Mouse (Mus musculus) left cerebral cortex, postnatal 14 days (tissue): Measurements from ENCODE around the gene Racgap1. TPM values are rescaled to one million over a fixed set of nuclear protein-coding genes. Genes with fewer than 3 reads are reported as not detected.

Experiments used
- DNase-seq, 2 experiments: peaks; one replicate each; pipeline ENCODE4 v3.0.0; 2021 to 2022; ENCODE audit warnings: low spot score in 2 of 2, mixed read lengths in 1 of 2
- intact Hi-C: fragments of 180-260 bp; cut with DNase I; formaldehyde crosslinking; loops from one replicate; pipeline ENCODE4 v1.15.1; 2025
- total RNA-seq, 2 experiments: library from RNA; stranded (reverse); gene quantifications; 2 replicates each; pipeline ENCODE4 v1.2.3; 2021

The Racgap1 gene
- total RNA-seq, 2 experiments from 2014 or later, result 9.2 to 10.0 TPM

GRCm38 (mm10) chr15:99638124-99638485, 13.4 kb downstream of the Racgap1 start:
- intact Hi-C loops, result no loop called here
- no peak for DNase-seq

GRCm38 (mm10) chr15:99637405-99638123, 13.9 kb downstream of the Racgap1 start:
- intact Hi-C loops, result no loop called here
- DNase-seq, result no peak

GRCm38 (mm10) chr15:99634702-99635101, 16.8 kb downstream of the Racgap1 start:
- DNase-seq, result no peak
- intact Hi-C loops, result no loop called here

- no peak for DNase-seq
- intact Hi-C loops, result no loop called here
Measured at GRCm38 (mm10) chr15:99631618-99632017, 19.8 kb downstream of the Racgap1 start.

DNA sequence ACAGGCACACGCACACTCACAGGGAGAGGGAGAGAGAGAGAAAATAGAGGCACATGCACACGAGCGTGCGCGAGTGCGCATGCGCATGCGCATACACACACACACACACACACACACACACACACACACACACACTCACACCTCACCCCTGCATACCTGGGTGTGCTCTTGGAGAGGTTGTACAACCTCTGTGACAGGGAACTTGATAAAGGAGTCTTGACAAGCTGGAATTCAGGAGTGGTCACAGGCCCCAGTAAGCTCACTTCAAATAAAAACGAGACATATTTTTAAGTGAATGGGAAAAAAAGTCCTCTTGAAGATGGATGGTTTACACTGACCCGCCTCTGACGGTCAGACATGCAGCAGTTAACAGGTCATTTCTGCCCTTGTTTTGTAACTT, 29.4 kb downstream of the Racgap1 start:
- intact Hi-C loops, result no loop called here
- DNase-seq, result no peak

- DNase-seq, result no peak
- intact Hi-C loops, result no loop called here
Measured at GRCm38 (mm10) chr15:99619821-99620220, 31.6 kb downstream of the Racgap1 start.

- intact Hi-C loops, result no loop called here
Measured at GRCm38 (mm10) chr15:99618595-99618994, 32.9 kb downstream of the Racgap1 start.

GRCm38 (mm10) chr15:99615246-99615645, 36.2 kb downstream of the Racgap1 start:
- DNase-seq, result no peak
- intact Hi-C loops, result no loop called here

More at GRCm38 (mm10) chr15:99618595-99618994, 32.9 kb downstream of the Racgap1 start:
- no peak for DNase-seq

- intact Hi-C loops, result no loop called here
- DNase-seq, result no peak
Measured at GRCm38 (mm10) chr15:99614753-99615152, 36.7 kb downstream of the Racgap1 start.

GRCm38 (mm10) chr15:99614273-99614672, 37.2 kb downstream of the Racgap1 start:
- no peak for DNase-seq
- intact Hi-C loops, result no loop called here

DNA sequence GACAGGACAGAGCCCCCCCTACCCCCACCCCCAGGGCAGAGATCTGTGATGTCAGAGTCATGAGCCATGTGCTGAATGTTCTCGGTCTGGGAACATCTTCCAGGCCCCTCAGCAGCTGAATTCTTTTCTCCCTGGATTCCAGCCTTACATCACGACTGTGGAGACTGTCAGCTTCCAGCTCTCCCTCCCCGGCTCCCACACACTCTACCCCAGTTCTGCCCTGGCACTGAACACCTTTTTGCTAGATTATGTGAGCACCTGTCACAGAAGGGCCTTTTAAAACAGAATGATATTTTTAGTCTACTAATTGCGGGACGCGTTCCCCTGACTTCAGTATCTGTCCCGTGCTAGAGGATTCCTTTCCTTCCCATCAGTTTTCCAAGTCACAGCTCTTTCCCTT, 39.9 kb downstream of the Racgap1 start:
- peak in 1 of 2 experiments; percentile 59 for DNase-seq
- intact Hi-C loops, result no loop called here

GRCm38 (mm10) chr15:99608382-99609125, 42.9 kb downstream of the Racgap1 start:
- DNase-seq, result no peak
- intact Hi-C loops, result no loop called here

DNA sequence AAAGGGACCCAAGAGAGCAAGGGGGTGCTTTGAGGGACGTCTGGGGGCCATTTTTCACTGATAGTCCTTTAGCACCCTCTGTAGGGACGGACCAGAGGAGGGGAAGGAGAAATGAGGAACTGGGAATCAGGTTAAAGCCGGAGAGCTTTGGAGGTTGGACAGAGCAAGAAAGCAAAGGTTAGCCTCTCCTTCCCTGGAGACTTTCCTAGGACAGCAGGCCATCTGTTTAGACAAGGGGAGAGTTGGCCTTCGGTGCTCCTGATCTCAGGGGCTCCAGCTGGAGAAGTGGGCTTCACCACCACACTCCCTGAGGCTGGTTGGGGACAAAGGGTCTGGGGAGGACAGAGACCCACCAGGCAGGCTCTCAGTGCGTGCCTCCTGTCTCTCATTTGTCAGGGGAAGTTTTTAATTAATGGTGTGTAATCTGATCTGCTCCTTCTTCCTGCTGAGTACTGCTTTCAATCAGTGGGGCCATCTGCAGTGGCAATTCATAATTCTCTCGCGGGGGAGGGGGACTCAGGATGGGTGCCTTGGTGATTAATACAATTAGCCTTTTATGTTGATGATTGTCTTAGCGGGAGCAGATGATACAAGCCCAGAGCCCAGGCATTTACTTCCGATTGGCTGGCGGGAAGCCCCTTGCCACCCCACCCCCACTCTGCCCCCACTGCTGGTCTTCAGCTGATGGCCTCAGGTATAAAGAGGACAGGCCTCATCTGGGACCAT, 43.9 kb downstream of the Racgap1 start:
- DNase-seq, result no peak
- intact Hi-C loops, result no loop called here

GRCm38 (mm10) chr15:99606515-99606914, 44.9 kb downstream of the Racgap1 start:
- intact Hi-C loops, result no loop called here
- DNase-seq, result peak; percentile 58 to 62

DNA sequence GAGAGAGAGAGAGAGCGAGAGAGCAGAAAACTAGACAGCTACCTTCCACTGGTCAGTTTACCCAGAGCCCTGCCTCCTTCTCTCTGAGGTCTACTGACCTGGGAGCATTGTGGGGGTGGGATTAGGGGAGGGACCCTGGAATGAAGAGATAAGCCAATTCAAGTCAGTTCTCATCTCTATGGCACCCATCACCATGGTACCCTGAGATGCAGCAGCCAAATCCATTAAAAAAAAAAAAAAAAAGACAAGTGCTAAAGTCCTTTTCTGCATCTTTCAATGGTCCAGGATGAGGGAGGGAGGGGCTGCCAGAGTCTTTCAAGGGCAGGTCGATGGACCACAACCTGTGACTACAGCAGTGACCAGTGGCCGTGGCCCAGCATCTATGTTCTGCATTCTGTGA, 45.9 kb downstream of the Racgap1 start:
- no peak for DNase-seq

DNA sequence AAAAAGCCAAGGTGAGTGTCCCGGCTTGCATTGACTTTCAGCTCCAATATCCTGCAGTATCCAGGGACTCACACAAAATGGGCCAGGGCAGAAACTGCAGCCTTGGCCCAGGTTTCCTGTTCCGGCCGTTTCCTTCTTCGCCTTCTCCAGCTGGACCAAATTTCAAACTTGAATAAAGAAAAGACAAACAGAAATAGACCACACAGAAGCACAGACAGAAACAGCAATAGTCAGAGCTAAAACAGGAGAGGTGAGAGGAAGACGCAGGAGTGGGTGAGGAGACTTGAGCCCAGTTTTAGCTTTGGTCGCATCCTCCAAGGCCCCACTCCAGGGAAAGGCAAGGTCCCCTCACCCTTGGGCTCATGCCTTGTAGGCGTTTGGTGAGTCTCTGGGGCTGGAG, 48.2 kb downstream of the Racgap1 start:
- no peak for DNase-seq
- intact Hi-C loops, result no loop called here

More for the DNA sequence above, 45.9 kb downstream of the Racgap1 start:
- intact Hi-C loops, result no loop called here

GRCm38 (mm10) chr15:99602206-99602820, 49.1 kb downstream of the Racgap1 start:
- intact Hi-C loops, result no loop called here
- no peak for DNase-seq

DNA sequence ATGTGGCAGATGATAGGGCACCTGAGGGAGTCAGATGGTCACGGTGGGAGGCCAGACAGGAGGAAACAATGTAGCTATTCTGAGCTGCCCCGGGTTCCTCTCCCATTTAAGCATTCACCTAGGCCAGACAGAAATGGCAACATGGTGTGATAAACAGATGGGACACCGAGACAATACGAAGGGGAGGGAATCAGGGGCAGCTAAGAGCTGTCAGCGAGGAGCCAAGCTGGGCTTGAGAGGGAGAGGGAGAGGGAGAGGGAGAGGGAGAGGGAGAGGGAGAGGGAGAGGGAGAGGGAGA, 49.7 kb downstream of the Racgap1 start:
- DNase-seq, result no peak
- intact Hi-C loops, result no loop called here

- intact Hi-C loops, result no loop called here
Measured at GRCm38 (mm10) chr15:99600986-99601822, 50.3 kb downstream of the Racgap1 start, which contains the start of gene Aqp6. Aqp6 (plus strand) TSS chr15:99601400.

More at GRCm38 (mm10) chr15:99600986-99601822, 50.3 kb downstream of the Racgap1 start, which contains the start of gene Aqp6:
- DNase-seq, result no peak
